Mouse (Mus musculus) liver, embryonic 13.5 days (tissue): Measurements from ENCODE around the gene Plod3. TPM values are rescaled to one million over a fixed set of nuclear protein-coding genes. Genes with fewer than 3 reads are reported as not detected.
A peak's percentile ranks its signal among the peaks of the same experiment; 100 is the strongest.

Experiments used
- ATAC-seq: fragments of 200-750 bp; cut with Nextera tagmentation; 2 replicates; pipeline ENCODE4 v1.8.0; 2017; ENCODE audit warnings: low read depth, mild to moderate bottlenecking, moderate number of reproducible peaks, moderate library complexity
- DNase-seq: peaks from one replicate; pipeline ENCODE4 v3.0.0; 2022
- H3K27ac ChIP-seq: fragments of 300-500 bp; sonication (generic); 2 replicates; pipeline ENCODE4 v1.5.1; 2015; ENCODE audit warnings: moderate library complexity, mild to moderate bottlenecking, inconsistent platforms
- H3K27me3 ChIP-seq: fragments of 300-500 bp; sonication (generic); 2 replicates; pipeline ENCODE4 v1.6.1; 2015; ENCODE audit warnings: mild to moderate bottlenecking, inconsistent platforms
- H3K36me3 ChIP-seq: fragments of 300-500 bp; sonication (generic); 2 replicates; pipeline ENCODE4 v1.6.1; 2015; ENCODE audit warnings: mild to moderate bottlenecking, inconsistent platforms
- H3K4me1 ChIP-seq: fragments of 300-500 bp; sonication (generic); replicated peaks from 2 replicates; pipeline ENCODE4 v1.6.1; 2015; ENCODE audit warnings: inconsistent platforms
- H3K4me2 ChIP-seq: fragments of 300-500 bp; sonication (generic); 2 replicates; pipeline ENCODE4 v1.6.1; 2015; ENCODE audit warnings: inconsistent platforms, mild to moderate bottlenecking, moderate library complexity
- H3K4me3 ChIP-seq: fragments of 300-500 bp; sonication (generic); replicated peaks from 2 replicates; pipeline ENCODE4 v1.5.1; 2015; ENCODE audit warnings: mild to moderate bottlenecking, inconsistent platforms
- H3K9ac ChIP-seq: fragments of 300-500 bp; sonication (generic); 2 replicates; pipeline ENCODE4 v1.6.1; 2015; ENCODE audit warnings: mild to moderate bottlenecking, inconsistent platforms
- H3K9me3 ChIP-seq: fragments of 300-500 bp; sonication (generic); replicated peaks from 2 replicates; pipeline ENCODE4 v1.6.1; 2016; ENCODE audit warnings: inconsistent platforms
- WGBS: fragments of 180-500 bp; shearing (Covaris S2); methylation state at CpG from one replicate; pipeline ENCODE4 v1.1.7; 2015; ENCODE audit not compliant: insufficient replicate concordance; 5-methylcytosine and 5-hydroxymethylcytosine counted together
- polyA plus RNA-seq: library from polyadenylated mRNA; unstranded; fragments of >200 nt; fragmentation: Nextera tagmentation; extraction: Ambion mirVana; gene quantifications from 2 replicates; pipeline ENCODE4 v1.2.1, GENCODE M21; 2015

Plod3 gene
- polyA plus RNA-seq, 1 experiment from 2014 or later, result 12.8 TPM

- H3K9me3 ChIP-seq, result no peaks in the 10 kb centered on the region
- no peak overlapping the region for H3K27ac ChIP-seq
- H3K4me3 ChIP-seq, result no peak overlapping the region
- ATAC-seq (no peak), DNase-seq (no peak)
- 0 out of 2 replicates have a peak overlapping the region, but pooled peaks have one; percentile 53 for H3K9ac ChIP-seq
- 57% methylated on average over 4 of the region's 4 CpGs for WGBS
- H3K27me3 ChIP-seq, result no peaks in the 10 kb centered on the region
- no peaks in the 10 kb centered on the region for H3K36me3 ChIP-seq
- H3K4me2 ChIP-seq, result peak overlapping the region; percentile 81
- H3K4me1 ChIP-seq, result peaks cover 31% of the 10 kb centered on the region
These were observed 34.7 kb upstream of the Plod3 start for GRCm38 (mm10) chr5:136952153-136952552.

GRCm38 (mm10) chr5:136953015-136953414 is 33.8 kb upstream of the Plod3 start, which contains the start of gene Fis1:
Gene Fis1, plus strand, starts transcription at chr5:136953275.
- peak within 1 kb of the TSS; percentile 74 for H3K9ac ChIP-seq
- peaks cover 3% of the 10 kb centered on the region; the same call in 1 of the 2 replicates for H3K36me3 ChIP-seq
- H3K4me3 ChIP-seq, result peak within 1 kb of the TSS; percentile 78
- peak; percentile 98 for ATAC-seq
- no peaks in the 10 kb centered on the region for H3K27me3 ChIP-seq
- peak within 1 kb of the TSS; percentile 81 for H3K4me2 ChIP-seq
- peaks cover 34% of the 10 kb centered on the region for H3K4me1 ChIP-seq
- under 1% methylated on average over 23 of the region's 23 CpGs for WGBS
- H3K9me3 ChIP-seq, result no peaks in the 10 kb centered on the region
- DNase-seq, result peak; percentile 94
- peak within 1 kb of the TSS; percentile 58 for H3K27ac ChIP-seq

- H3K36me3 ChIP-seq, result peaks cover 3% of the 10 kb centered on the region; the same call in 1 of the 2 replicates
- H3K9me3 ChIP-seq, result no peaks in the 10 kb centered on the region
- peak overlapping the region; percentile 81 for H3K4me2 ChIP-seq
- H3K27ac ChIP-seq, result peak overlapping the region; percentile 58
- WGBS, result 2% methylated on average over 12 of the region's 12 CpGs
- H3K4me3 ChIP-seq, result peak overlapping the region; percentile 78
- ATAC-seq, result no peak
- peak overlapping the region; percentile 74 for H3K9ac ChIP-seq
- peaks cover 35% of the 10 kb centered on the region for H3K4me1 ChIP-seq
- no peaks in the 10 kb centered on the region for H3K27me3 ChIP-seq
- no peak for DNase-seq
These were observed 33.3 kb upstream of the Plod3 start for GRCm38 (mm10) chr5:136953440-136953951.

- H3K27ac ChIP-seq, result no peak overlapping the region
- whole genome bisulfite sequencing, result 67% methylated on average over 4 of the region's 4 CpGs
- ATAC-seq (no peak), DNase-seq (no peak)
- H3K27me3 ChIP-seq, result no peaks in the 10 kb centered on the region
- peaks cover 3% of the 10 kb centered on the region; the same call in 1 of the 2 replicates for H3K36me3 ChIP-seq
- peaks cover 45% of the 10 kb centered on the region for H3K4me1 ChIP-seq
- H3K9me3 ChIP-seq, result no peaks in the 10 kb centered on the region
- H3K4me3 ChIP-seq, result no peak overlapping the region
- no peak overlapping the region for H3K9ac ChIP-seq
- H3K4me2 ChIP-seq, result no peak overlapping the region
These were observed 31.2 kb upstream of the Plod3 start for GRCm38 (mm10) chr5:136955622-136956021.

GRCm38 (mm10) chr5:136957250-136957649 is 29.6 kb upstream of the Plod3 start:
- Histone ChIP-seq H3K4me2 (no peak overlapping the region), H3K27ac (no peak overlapping the region), H3K4me3 (no peak overlapping the region), H3K4me1 (peaks cover 54% of the 10 kb centered on the region), H3K27me3 (no peaks in the 10 kb centered on the region), H3K9ac (no peak overlapping the region), H3K36me3 (peaks cover 3% of the 10 kb centered on the region; the same call in 1 of the 2 replicates), H3K9me3 (no peaks in the 10 kb centered on the region)
- ATAC-seq, result no peak
- no peak for DNase-seq
- 85% methylated on average over 1 of the region's 1 CpGs for WGBS

- peaks cover 58% of the 10 kb centered on the region for H3K4me1 ChIP-seq
- H3K36me3 ChIP-seq, result peaks cover 16% of the 10 kb centered on the region
- no peak for ATAC-seq
- H3K27ac ChIP-seq, result no peak overlapping the region; the same call in 1 of the 2 replicates
- WGBS, result 72% methylated on average over 5 of the region's 5 CpGs
- no peak overlapping the region for H3K4me2 ChIP-seq
- no peak overlapping the region for H3K9ac ChIP-seq
- H3K4me3 ChIP-seq, result no peak overlapping the region
- DNase-seq, result no peak
- no peaks in the 10 kb centered on the region for H3K27me3 ChIP-seq
- H3K9me3 ChIP-seq, result no peaks in the 10 kb centered on the region
These were observed 27.7 kb upstream of the Plod3 start for GRCm38 (mm10) chr5:136958991-136959605.

- Histone ChIP-seq H3K4me3 (no peak overlapping the region), H3K36me3 (peaks cover 26% of the 10 kb centered on the region), H3K9me3 (no peaks in the 10 kb centered on the region), H3K4me2 (no peak overlapping the region), H3K27ac (no peak overlapping the region), H3K4me1 (peaks cover 60% of the 10 kb centered on the region), H3K27me3 (no peaks in the 10 kb centered on the region), H3K9ac (no peak overlapping the region)
- WGBS, result 82% methylated on average over 6 of the region's 6 CpGs
- no peak for DNase-seq
- no peak for ATAC-seq
These were observed 26.8 kb upstream of the Plod3 start for GRCm38 (mm10) chr5:136960053-136960452.

GRCm38 (mm10) chr5:136961334-136961982 is 25.4 kb upstream of the Plod3 start:
- 29% methylated on average over 5 of the region's 5 CpGs for WGBS
- Histone ChIP-seq H3K4me1 (peaks cover 65% of the 10 kb centered on the region), H3K27me3 (no peaks in the 10 kb centered on the region), H3K27ac (peak overlapping the region; percentile 94), H3K9ac (peak overlapping the region; percentile 84), H3K4me3 (peak overlapping the region; percentile 75), H3K9me3 (no peaks in the 10 kb centered on the region), H3K36me3 (peaks cover 40% of the 10 kb centered on the region), H3K4me2 (peak overlapping the region; percentile 82)
- ATAC-seq (no peak), DNase-seq (no peak)

GRCm38 (mm10) chr5:136961983-136962461 is 24.8 kb upstream of the Plod3 start:
- WGBS, result 0% methylated on average over 20 of the region's 20 CpGs

GRCm38 (mm10) chr5:136962501-136962900 is 24.3 kb upstream of the Plod3 start:
- WGBS, result 1% methylated on average over 10 of the region's 10 CpGs
- peak; percentile 78 for DNase-seq
- Histone ChIP-seq H3K27ac (peak overlapping the region; percentile 94), H3K4me3 (peak overlapping the region; percentile 75), H3K9ac (peak overlapping the region; percentile 84), H3K36me3 (peaks cover 41% of the 10 kb centered on the region), H3K27me3 (no peaks in the 10 kb centered on the region), H3K4me2 (peak overlapping the region; percentile 82), H3K4me1 (peaks cover 72% of the 10 kb centered on the region), H3K9me3 (no peaks in the 10 kb centered on the region)
- ATAC-seq, result peak; percentile 58

More at GRCm38 (mm10) chr5:136961983-136962461, 24.8 kb upstream of the Plod3 start:
- H3K4me3 ChIP-seq, result peak overlapping the region; percentile 75
- peaks cover 71% of the 10 kb centered on the region for H3K4me1 ChIP-seq
- H3K36me3 ChIP-seq, result peaks cover 44% of the 10 kb centered on the region
- peak; percentile 86 for DNase-seq
- H3K9ac ChIP-seq, result peak overlapping the region; percentile 84
- peak overlapping the region; percentile 94 for H3K27ac ChIP-seq
- peak; percentile 82 for ATAC-seq
- H3K4me2 ChIP-seq, result peak overlapping the region; percentile 82
- no peaks in the 10 kb centered on the region for H3K27me3 ChIP-seq
- H3K9me3 ChIP-seq, result no peaks in the 10 kb centered on the region

- no peak for DNase-seq
These were observed 23.8 kb upstream of the Plod3 start for GRCm38 (mm10) chr5:136962966-136963540.

More at GRCm38 (mm10) chr5:136962966-136963540, 23.8 kb upstream of the Plod3 start:
- no peak for ATAC-seq
- 74% methylated on average over 8 of the region's 8 CpGs for WGBS
- Histone ChIP-seq H3K4me1 (peaks cover 72% of the 10 kb centered on the region), H3K27me3 (no peaks in the 10 kb centered on the region), H3K9me3 (no peaks in the 10 kb centered on the region), H3K27ac (peak overlapping the region; percentile 94), H3K4me3 (peak overlapping the region; percentile 75), H3K36me3 (peaks cover 41% of the 10 kb centered on the region), H3K4me2 (peak overlapping the region; percentile 82), H3K9ac (peak overlapping the region; percentile 84)
